ENCODE assay signal across 8 mouse cellular contexts in the genomic region with DNA sequence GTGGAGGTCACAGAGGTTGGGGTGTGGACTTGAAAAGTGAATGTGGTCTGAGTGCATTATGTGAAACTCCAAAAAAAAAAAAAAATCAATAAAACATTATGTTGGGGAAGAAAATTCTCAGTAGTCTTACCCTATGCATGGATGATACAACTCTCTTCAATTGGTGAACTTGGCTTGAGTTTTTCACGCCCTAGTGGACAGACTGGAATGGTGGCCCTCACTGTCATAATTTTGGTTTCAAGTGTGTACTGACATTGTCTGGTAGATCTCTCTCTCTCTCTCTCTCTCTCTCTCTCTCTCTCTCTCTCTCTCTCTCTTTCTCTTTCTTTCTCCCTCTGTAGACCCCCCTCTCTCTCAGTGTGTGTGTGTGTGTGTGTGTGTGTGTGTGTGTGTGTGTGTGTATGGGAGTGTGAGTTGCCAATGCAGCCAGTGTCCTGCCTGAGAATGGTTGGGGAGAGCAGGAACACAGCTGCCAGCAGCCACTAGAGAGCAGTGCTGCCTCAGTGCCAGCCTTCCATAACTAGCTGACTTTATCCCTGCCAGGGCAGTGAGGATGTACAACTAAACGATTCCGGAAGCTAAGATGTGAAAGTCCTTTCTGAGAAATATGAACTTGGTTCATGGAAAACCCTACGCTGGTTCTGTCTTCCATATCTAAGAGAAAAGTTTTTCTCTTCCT.
DNase-seq lines count a peak whose midpoint lies in the region; ATAC-seq lines count a peak whose summit lies in the region.

No protein-coding gene starts in this region.

- no peak overlapping the region for H3K4me2 ChIP-seq in heart, embryonic 12.5 days
- no peak overlapping the region for H3K4me2 ChIP-seq in forebrain, embryonic 16.5 days (ENCODE audit: low read length)
- no peak overlapping the region for H3K4me2 ChIP-seq in hindbrain, embryonic 15.5 days

- no peak overlapping the region for H3K4me3 ChIP-seq in heart, embryonic 12.5 days
- H3K4me3 ChIP-seq in forebrain, embryonic 16.5 days (replicated peaks; ENCODE audit: low read length), result no peak overlapping the region
- H3K4me3 ChIP-seq in hindbrain, embryonic 15.5 days, result no peak overlapping the region

- no peak overlapping the region for H3K9ac ChIP-seq in heart, embryonic 12.5 days
- no peak overlapping the region for H3K9ac ChIP-seq in forebrain, embryonic 16.5 days (replicated peaks; ENCODE audit: low read depth, low read length)
- no peak overlapping the region for H3K9ac ChIP-seq in hindbrain, embryonic 15.5 days

- peaks cover 2% of the 10 kb centered on the region; the same call in 1 of the 2 replicates for H3K36me3 ChIP-seq in heart, embryonic 12.5 days
- H3K36me3 ChIP-seq in forebrain, embryonic 16.5 days (ENCODE audit: control insufficient read depth, insufficient read depth), result no peaks in the 10 kb centered on the region; the same call in 1 of the 2 replicates
- peaks cover 1% of the 10 kb centered on the region; the same call in 1 of the 2 replicates for H3K36me3 ChIP-seq in hindbrain, embryonic 15.5 days

- H3K9me3 ChIP-seq in heart, embryonic 12.5 days (replicated peaks), result no peaks in the 10 kb centered on the region
- H3K9me3 ChIP-seq in forebrain, embryonic 16.5 days (ENCODE audit: control insufficient read depth, low read length), result no peaks in the 10 kb centered on the region
- no peaks in the 10 kb centered on the region for H3K9me3 ChIP-seq in hindbrain, embryonic 15.5 days

- H3K27me3 ChIP-seq in heart, embryonic 12.5 days (replicated peaks), result no peaks in the 10 kb centered on the region
- H3K27me3 ChIP-seq in forebrain, embryonic 16.5 days (replicated peaks; ENCODE audit: control insufficient read depth, insufficient read depth, low read length), result no peaks in the 10 kb centered on the region
- H3K27me3 ChIP-seq in hindbrain, embryonic 15.5 days, result no peaks in the 10 kb centered on the region

- H3K4me1 ChIP-seq in heart, embryonic 12.5 days (replicated peaks), result peaks cover 13% of the 10 kb centered on the region; the same call in 1 of the 2 replicates
- no peaks in the 10 kb centered on the region for H3K4me1 ChIP-seq in forebrain, embryonic 16.5 days (replicated peaks; ENCODE audit: control insufficient read depth, insufficient read depth, low read length)
- H3K4me1 ChIP-seq in hindbrain, embryonic 15.5 days (replicated peaks), result no peaks in the 10 kb centered on the region

- DNase-seq in heart, adult 18-20 months, result peak; percentile 59 to 62
- DNase-seq in cerebellum, adult 18-20 months, result peak; percentile 35 to 43
- DNase-seq in layer of hippocampus, postnatal 10 days (ENCODE audit: low spot score in 2 of 2), result peak; percentile 64 to 80
- peak; percentile 68 to 72 for DNase-seq in lung, postnatal 4 days
- DNase-seq in right cerebral cortex, postnatal 25 days, result peak; percentile 58

- WGBS in heart, embryonic 12.5 days, result 57% methylated on average over 4 of the region's 4 CpGs
- 69% methylated on average over 4 of the region's 4 CpGs for WGBS in forebrain, embryonic 16.5 days
- WGBS in hindbrain, embryonic 15.5 days, result 58% methylated on average over 4 of the region's 4 CpGs

- no peak overlapping the region for H3K27ac ChIP-seq in heart, embryonic 12.5 days (ENCODE audit: poor library complexity, severe bottlenecking)
- H3K27ac ChIP-seq in forebrain, embryonic 16.5 days (ENCODE audit: low read length), result no peak overlapping the region
- no peak overlapping the region for H3K27ac ChIP-seq in hindbrain, embryonic 15.5 days (replicated peaks)

- ATAC-seq in heart, embryonic 12.5 days (ENCODE audit: insufficient number of reproducible peaks, low FRiP score), result no peak; the same call in 1 of the 2 replicates
- ATAC-seq in forebrain, embryonic 16.5 days, result peak; percentile 88
- ATAC-seq in hindbrain, embryonic 15.5 days (ENCODE audit: low FRiP score, low read depth), result peak; percentile 85
